Mouse (Mus musculus): Measurements from ENCODE around the gene Gfm1.

GRCm38 (mm10) chr3:67499406-67499791 is 69.5 kb downstream of the Gfm1 start:
- no peak for TF ChIP-seq HCFC1 (IDR thresholded peaks at IDR 0.05; ENCODE audit: borderline replicate concordance, insufficient read depth, low read length)
- TF ChIP-seq ZNF384 (IDR thresholded peaks at IDR 0.05; ENCODE audit: low read depth, low read length) = no peak
- TF ChIP-seq CHD2 (IDR thresholded peaks at IDR 0.05; ENCODE audit: low read depth, low read length) = no peak
- TF ChIP-seq MAFK (IDR thresholded peaks at IDR 0.05; ENCODE audit: insufficient read depth, low read depth, low read length) = no peak
